Mouse (Mus musculus) cerebellum, postnatal 10 days (tissue): ENCODE data around the gene Svop.

Experiments
- DNase-seq, 2 experiments: peaks; one replicate each; pipeline ENCODE4 v3.0.0; 2021; ENCODE audit warnings: mixed read lengths in 2 of 2

The Svop gene

DNA sequence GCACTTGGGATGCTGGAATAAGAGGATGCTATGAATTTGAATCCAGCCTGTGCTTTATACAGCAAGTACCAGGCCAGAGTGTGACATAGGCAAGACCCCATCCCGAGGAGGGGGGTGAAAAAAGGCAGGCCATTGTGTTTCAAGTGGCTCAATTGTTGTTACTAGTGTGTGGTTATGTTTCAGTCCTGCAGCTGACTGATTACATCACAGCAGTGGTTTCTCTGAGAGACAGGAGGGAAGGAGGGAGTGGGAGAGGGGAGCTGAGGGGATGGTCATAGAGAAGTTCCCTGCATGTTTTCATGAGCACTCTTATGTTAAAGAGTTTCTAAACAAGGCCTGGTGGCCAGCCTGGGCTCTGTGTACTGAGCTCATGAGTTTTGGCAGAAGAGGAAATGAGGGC, 11.4 kb upstream of the Svop start:
- no peak for DNase-seq

DNA sequence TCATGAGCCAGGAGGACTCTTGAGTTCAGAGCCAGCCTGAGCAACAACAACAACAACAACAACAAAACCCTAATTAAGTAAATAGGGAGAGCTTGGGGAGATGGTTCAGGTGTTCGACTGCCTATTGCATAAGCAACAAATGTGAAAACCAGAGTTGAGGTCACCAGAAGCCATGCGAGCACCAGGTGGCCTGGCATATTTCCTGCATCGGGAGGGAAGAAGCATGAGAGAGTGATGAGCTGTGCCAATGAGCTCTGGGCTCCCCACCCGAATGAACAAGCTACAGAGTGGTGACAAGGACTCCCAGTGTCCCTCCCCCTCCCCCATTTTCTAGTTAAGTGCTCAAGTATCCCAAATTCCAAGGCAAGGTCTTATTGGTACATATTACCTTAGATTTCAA, 10.5 kb upstream of the Svop start:
- DNase-seq: no peak

DNA sequence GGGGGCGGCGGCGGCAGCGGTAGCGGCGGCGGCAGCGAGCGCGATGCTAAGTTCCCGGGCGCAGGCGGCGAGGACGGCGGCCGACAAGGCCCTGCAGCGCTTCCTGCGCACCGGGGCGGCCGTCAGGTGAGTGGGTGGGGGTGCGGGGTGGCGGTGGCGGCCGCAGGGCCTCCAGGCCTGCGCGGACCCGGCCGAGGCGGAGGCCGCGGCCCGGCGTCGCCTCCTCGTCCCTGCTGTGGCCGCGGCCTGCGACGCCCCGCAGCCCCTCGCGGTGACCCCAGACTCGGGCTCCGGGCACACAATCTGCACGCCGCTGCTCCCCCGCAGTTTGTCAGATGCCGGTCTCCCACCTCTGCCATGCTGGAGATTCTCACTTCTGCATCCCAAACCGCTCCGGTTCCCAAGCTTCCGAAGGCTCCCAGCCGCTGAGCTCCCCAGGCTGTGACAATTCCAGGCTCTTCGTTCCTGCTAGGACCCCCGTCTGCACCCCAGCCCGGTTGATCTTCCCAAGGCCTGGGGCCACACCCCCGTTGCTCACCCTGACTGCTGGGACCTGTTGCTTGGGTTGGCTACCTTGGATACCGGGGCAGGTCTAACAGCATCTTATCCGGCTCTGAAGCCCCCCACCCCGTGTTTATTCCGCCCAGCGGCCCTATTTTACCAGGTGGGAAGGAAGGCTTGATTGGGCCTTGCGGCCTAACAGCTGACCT, 9.2 kb upstream of the Svop start:
- DNase-seq: no peak

DNA sequence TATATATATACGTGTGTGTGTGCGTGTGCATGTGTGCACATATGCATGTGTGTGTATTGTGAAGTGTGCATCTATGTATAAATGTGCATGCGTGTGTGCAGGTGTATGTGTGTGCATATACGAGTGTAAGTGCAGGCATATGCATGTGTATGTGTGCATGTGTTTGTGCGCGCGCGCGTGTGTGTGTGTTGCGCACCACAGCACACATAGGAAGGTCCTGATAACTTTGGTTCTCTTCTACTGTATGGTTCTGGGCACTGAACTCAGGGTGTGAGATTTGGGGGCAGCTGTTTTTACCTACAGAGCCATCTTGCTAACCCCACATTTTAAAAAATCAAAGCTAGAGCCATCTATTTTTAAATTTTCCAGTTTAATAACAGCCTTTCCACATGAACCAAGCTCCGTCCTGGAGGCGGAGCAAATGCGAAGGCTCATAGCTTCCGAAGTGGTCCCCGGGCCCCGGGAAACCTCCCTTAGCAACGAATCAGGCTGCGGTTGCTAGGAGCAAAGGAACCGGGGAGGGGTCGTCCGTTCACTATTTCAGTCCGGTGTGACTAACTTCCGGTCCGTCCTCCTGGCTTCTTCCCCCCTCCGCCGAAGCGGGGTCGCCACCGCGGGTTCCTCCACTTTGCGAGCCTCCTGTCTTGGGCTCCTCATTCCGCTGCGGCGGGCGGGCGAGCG, 8.5 kb upstream of the Svop start:
- DNase-seq: peak; percentile 96 to 97

DNA sequence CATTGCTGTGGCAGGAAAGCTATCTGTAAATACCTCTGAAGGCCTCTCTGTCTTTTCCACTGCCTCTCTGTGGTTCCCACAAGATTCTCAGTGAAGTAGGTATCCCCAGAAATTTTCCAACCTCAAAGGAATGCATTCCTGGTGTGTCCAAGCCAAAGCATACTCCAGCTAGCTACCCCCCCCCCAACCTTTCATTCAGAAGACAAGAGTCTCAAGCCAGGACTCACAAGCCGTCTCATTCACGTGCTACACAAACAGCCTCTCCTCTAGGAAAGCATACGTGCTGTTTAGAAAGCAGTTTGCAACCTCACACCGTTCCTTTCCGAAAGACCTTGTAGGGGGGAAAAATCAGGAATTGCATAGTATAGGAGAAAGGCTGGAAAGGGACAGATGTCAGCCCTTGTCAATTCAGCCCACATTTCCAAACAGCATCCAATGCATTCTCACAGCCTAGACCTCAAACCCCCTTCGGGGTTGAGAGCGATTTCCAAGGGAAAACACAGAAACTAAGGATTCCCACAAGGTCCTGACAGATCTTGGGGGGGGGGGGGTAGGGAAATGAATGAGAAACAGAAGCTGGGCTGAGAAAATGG, 853 bp downstream of the Svop start:
- peak in 1 of 2 experiments; percentile 46 for DNase-seq

DNA sequence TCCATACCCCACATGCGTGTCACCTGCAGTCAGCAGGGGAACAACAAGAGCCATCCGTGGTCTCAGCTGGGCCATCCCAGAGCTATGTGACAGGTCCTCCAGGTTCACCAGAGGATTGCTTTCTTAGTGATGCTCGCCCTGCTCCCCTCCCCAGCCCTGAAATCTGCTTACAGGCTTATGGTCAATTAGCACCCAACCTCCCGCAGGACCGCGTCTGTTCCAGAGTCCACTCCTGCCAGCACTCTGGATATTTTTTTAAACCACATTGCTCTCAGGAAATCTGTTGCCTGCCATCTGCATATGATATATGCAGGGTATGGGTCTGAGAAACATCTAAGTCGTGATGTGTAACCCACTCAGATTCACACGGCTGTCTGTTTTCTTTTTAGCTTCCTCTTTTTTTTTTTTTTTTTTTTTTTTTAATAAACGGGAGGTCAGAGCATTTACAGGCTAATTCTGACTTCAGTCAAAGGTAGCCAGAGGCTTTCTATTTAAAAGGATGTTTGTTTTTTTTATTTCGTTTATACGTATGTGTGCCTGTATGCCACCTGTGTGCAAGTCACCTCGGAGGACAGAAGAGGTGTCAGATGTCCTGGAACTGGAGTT, 3.4 kb downstream of the Svop start:
- peak; percentile 56 to 70 for DNase-seq

DNA sequence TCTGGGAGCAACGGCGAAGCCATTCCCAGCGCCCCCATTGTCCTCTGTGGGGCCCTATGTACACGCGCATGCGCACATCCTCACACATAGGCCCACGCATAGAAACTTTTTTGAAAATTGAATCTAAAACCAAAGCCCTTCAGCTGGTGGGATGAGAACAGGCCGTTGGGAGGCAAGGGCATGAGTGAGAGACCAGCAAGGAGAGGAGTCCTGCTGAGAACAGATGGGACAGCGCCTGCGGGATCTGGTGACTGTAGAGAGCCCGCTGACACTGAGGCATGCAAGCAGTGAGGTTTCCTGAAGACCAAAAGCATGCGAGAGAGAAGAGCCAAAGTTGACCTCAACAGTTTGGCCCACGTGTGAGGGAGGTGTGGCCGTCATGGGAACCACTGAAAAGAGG, 5.9 kb downstream of the Svop start:
- DNase-seq: no peak

DNA sequence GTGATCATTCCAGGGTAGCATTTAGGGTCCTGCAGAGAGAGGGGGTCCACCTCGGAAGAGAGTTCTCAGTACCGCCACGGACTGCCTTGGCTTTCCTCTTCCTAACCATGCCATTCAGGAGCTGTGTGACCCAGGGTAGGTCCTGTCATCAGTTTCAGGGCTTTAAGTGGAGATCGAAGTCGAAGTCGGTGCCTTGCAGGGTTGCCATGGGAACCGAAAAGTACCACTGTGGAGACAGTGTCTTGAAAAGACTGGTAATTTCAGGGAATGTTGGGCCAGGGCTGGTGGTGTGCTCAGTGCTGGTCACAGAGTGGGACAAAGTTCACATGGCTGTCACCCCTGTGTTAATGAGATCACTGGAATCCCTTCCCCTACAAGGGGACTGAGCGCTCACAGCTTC, 14.4 kb downstream of the Svop start:
- DNase-seq: no peak

DNA sequence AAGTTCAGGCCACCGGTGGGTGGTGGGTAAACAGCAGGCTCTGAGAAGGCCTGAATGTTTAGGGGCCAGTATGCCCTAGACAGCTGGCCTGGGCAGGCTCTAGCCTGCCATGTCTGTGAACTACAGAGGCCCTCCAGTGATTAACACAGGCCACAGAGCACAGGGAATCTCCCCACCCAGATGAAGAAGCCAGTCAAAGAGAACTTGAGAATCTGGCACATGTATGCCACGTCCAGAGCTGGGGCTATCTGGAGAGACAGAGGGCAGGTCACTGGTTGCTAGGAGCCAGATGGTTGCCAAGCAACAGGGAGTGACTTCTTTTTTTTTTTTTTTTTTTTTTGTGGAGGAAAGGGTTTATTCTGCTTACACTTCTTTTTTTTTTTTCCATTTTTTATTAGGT, 19.1 kb downstream of the Svop start:
- DNase-seq: no peak

DNA sequence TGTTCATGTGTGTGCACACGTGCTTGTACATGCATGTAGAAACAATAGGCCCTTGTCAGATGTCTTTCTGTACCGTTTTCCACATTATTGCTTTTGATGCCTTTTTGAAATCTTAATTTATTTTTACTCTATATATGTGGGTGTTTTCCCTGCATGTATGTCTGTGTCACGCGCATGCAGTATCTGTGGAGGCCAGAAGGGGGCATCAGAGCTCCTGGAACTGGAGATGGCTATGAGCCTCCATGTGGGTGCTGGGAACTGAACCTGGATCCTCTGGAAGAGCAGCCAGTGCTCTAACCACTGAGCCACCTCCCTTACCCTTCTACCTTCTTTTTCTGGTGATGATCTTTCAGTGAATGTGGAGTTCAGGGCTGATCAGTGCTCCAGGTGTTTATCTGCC, 20.5 kb downstream of the Svop start:
- DNase-seq: no peak

DNA sequence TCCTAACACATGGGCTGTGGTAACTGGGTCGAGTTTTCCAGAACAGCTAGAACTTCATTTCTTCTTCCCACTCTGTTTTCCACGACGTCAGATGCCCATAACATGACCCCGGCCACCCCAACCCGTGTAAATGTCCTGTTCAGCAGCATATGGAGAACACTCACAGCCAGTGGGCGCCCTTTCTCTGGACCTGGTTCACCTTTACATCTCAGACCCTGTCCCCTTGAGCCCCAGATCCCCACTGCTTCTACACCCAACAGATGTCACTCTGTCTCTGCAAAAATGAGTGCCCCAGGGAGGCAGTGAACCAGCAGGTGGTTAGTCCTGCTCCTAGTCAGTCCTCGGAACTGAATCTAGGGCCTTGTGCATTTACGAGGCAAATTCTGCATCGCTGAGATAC, 23.4 kb downstream of the Svop start:
- DNase-seq: no peak

DNA sequence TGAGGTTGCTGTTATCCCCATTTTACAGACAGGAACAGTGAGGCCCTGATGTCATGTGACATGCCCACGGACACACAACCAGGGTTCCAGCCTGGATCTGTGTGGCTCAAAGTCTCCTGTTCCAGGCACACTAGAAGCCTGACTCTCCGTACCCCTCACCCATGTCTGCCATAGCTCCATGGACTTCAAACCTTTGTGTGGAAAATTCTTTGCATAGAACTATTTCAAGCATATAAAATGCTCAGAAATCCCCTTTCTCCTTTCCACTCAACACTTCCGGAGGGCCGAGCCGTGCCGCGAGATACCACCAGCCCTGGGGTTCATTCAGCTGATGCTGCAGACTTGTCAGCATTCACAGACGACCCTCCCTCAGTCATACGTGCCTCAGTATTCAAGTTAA, 23.8 kb downstream of the Svop start:
- DNase-seq: no peak

DNA sequence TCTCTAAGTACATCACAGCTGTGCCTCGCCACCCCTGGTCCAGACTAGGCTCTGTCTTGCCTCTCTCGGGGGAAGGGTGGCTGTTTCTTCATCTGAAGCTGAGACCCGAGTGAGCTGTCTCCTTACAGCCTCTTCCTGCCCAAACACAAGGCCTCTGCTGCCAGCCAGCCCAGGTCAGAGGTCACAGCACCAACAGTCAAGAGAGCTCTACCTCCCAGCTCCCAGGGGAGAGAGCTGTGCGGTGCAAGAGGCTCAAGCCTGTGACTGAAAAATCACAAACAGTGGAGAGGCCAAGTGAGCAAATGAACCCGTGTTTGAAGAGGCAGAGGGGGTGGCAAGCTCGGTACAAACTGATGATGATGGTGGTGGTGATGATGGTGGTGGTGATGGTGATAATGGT, 24.8 kb downstream of the Svop start:
- DNase-seq: no peak

DNA sequence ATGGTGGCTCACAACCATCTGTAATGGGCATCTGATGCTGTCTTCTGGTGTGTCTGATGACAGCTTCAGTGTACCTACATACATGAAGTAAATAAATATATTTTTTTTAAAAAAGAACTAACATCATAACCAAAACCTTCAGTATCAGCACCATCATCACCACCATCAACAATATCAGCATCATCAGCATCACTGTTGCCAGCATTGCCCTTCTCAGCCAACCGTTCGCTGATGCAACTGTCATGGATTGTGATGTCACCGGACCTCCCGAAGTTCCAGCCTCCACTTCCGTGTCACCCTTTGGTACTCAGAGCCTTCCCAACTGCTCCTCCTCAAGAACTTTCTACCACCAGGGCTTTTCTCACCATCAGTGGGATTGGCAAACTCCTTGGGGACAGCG, 26.2 kb downstream of the Svop start, which contains the start of gene Usp30:
TSS of gene Usp30 (plus strand) at position 301 of the 400 bp plus-strand sequence.
- no peak for DNase-seq

DNA sequence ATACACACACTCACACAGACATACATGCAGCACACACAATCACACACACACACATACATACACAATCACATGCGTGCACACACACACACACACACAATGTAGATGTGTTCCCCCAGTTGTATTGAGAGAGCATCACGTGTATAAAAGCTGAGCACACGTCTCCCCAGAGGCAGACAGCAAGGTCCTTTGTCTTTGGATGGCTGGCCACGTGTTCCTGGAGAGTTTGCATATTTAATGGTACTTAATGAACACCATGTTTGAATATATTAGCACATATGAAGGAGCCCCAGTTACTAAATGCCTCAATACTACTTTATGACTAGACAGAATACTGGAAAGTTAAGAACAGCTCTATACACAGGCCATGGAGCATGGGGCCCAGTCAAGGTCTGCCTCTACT, 27.4 kb downstream of the Svop start:
- no peak for DNase-seq

DNA sequence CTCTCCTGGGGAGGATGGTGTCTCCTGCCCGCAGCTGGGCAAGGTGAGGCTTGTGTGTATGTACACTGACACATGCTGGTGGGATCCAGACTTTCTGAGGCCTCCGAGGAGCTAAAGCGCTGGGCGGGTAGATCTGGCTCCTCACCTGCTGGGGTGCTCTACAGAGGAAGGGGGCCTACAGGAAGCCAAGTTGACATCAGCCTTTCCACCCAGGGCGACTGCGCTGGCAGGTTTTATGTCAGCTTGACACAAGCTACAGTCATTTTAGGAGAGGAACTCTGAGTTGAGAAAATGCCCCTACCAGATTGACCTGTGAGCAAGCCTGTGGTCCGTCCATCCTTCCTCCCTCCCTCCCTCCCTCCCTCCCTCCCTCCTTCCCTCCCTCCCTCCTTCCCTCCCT, 29.7 kb downstream of the Svop start:
- DNase-seq: no peak

DNA sequence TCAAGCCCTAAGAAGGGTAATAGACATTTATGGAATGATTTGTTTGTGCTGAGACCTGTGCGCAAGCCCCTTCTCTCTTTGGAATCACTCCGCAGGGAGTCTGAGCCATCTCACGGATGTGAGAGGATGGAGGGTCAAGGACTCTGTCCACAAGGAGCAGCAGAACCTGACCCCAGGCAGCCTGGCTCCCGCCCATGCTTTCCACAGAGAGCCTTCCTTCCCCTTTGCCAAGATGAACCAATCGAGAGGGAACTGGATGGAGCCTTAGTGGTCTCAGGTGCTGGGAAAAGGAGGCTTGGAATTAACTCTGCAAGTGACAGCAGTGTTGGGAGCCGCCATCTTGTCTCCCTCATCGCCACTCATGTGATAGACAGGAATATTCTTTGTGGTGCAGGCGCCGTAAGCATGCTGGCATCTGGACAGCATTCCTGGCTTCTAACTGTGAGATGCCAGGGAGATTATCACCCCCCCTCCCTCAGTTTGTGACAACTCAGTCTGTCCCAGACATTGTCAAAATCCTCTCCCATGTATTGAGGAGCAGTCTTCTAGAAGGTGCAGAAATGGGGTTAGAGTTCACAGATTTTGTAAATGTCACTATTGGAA, 34.1 kb downstream of the Svop start:
- DNase-seq: peak; percentile 49 to 56

DNA sequence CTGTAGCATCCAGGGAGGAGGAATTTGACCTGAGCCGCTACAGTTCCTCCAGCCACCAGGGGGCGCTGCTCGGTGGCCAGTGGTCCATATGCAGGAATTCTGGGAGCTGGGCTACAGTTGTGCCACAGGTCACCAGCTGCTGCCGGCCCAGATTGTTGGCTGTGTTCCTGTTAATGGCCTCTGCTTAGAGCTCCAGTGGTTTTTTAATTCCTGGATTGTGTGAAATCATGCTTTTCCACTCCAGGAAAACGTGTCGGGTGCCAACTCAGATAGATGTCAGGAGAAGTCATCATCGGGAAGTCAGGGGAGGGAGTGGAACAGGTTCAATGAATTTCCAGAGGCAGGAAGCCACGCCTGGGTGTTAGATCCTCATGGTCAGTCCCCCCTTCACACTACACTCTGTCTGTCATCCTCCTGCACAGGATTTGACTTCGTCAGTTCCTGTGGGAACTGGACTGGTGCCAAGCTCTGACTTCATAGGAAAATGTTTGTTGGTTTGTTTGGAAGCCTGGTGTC, 39.1 kb downstream of the Svop start:
- peak; percentile 79 to 86 for DNase-seq

DNA sequence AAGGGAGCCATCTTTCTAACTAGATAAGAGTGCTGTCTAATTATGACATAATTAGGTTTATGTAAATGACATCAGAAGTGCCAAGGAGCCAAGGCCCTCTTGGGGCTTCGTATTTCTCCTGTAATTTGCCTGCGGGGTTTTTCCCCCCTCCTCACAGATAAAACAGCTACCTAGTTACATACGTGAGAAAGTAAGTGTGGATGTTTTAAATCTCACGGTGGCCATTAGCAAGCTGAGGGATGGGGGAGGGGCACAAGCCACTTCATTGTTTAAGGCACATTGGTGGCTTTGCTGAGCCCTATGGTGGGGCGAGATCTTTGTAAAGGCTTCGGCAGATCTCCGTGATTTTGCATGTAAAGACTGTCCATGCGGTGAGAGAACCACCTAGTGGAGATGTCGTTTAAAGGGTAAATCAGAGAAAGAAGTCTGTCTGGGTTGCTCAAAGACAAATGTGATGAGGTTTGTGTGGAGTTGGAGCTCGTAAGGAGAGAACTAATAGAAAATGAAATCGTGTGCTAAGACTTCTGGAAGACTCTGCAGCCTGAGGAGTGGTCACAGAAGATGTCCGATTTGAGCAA, 42.5 kb downstream of the Svop start:
- DNase-seq: no peak

DNA sequence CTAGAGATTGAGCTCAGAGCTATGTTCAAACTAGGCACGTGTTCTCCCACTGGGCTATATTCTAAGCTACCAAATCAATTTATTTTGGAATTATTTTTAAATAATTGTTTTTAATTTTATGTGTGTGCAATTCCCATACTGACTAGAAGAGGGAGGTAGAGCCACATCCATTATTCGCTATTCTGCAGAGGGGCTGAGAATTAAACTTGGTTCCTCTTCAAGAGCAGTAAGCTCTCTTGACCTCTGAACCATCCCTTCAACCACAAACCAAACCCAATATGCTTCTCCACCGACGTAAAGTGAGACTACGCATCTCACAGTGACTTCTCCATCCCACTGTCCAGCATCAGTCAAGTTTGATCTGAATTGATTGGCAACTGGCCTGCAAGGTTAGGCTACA, 44.2 kb downstream of the Svop start:
- DNase-seq: peak in 1 of 2 experiments; percentile 26

DNA sequence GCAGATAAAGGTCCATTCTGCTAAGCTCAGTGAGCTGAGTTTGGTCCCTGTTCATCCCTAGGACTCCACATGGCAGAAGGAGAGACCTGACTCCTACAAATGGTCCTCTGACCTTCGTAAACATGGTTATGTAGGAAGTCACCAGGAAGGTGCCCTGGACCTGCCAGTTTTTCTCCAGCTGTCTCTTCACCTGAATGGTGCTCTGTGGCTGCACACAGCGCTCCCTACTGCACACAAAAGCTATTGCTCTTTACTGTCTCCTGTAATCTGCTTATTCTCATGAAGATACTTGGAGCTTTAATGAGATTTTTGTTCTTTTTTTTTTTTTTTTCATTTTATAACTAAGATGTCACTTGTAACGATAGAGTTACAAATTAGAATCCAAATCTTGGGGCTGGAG, 44.8 kb downstream of the Svop start:
- DNase-seq: peak in 1 of 2 experiments; percentile 58

DNA sequence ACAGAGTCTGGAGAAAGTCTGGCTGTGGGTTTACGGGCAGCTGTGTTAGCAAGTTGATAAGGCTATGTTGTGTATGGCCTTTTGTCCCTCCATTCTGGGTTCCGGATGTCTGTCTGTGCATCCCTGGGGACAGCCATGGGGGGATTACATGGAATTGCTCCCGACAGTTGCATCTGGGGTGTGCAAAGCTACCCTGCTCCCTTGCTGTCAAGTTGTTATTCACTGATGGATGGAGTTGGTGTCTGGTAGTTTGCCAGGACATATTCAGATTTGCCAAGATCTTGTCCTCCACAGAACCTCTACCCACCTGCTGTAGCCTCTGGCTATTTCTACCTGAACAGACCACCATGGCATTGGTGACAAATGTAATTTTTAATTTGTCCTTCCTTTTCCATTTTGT, 45.2 kb downstream of the Svop start:
- peak; percentile 75 for DNase-seq

DNA sequence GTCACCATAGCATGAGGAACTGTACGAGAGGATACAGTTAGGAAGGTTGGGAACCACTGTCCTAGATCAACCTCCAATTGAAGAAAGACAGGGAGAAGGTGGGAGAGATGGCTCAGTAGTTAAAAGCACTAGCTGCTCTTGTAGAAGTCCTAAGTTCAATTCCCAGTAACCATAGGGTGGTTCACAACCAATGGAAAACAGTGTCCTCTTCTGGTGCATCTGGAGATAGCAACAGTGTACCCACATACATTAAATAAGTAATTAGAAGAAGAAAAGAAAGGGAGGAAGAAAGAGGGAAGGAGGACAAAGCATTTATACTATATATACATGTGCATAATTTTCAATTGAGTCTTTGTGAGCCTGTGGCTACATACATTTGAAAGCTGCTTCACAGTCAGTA, 46.2 kb downstream of the Svop start:
- DNase-seq: peak in 1 of 2 experiments; percentile 34
